Mouse (Mus musculus) layer of hippocampus, postnatal 14 days (tissue): ENCODE results near the gene Skida1. TPM values are rescaled to one million over a fixed set of nuclear protein-coding genes. Genes with fewer than 3 reads are reported as not detected.
A peak's percentile ranks its signal among the peaks of the same experiment; 100 is the strongest.
"Not testable (repeated sequence)": the region's sequence is repeated elsewhere in the genome, so short reads cannot be mapped to it uniquely, and the experiment has no call there.

Experiments
- DNase-seq, 2 experiments: peaks; one replicate each; pipeline ENCODE4 v3.0.0; 2021 to 2022; ENCODE audit warnings: low spot score in 2 of 2, mixed read lengths in 1 of 2
- long read RNA-seq, 2 experiments: library from polyadenylated mRNA; stranded (forward); transcript quantifications; one replicate each; pipeline ENCODE4 v2.0.0; 2021
- total RNA-seq, 2 experiments: library from RNA; stranded (reverse); gene quantifications; 2 replicates each; pipeline ENCODE4 v1.2.3; 2021

Skida1 gene
- total RNA-seq: 10 to 100 TPM; 15.4 to 16.8 TPM
- long read RNA-seq, experiment 1, partial matches to known transcripts: 0 of 7 reads
- long read RNA-seq, experiment 1, other reads (novel, unspliced or antisense): 7 of 7 reads
- long read RNA-seq, experiment 2, partial matches to known transcripts: 0 of 20 reads
- long read RNA-seq, experiment 2, other reads (novel, unspliced or antisense): 20 of 20 reads

DNA sequence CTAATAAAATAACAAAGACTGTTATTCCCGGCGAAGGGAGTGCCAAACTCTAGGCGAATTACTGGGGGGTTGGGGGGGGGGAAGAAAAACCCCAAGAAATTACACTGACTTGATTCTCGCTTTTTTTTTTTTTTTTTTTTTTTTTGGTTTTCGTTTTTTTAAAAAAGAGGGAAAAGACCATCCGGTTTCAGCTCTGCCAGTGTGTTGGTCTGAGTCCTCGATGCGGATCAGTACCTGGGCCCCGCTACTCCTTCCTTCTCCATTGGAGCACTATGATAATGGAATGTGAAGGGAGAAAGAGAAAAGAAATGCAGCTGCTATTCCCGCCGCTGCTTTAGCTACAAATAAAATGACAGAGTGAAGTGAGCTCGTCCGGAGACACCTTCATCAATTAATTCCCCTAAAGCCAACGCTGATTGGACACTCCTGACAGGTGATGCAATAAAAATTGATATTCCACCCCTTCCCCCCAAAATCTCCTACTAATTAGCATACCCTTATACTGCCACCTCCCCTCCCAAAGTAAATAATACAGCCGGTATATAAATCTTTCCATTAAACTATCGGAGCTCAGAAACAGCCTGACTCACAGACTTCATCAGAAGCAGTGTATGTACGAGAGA lies at the start of gene Skida1:
Gene Skida1 (minus strand): TSS at position 599 of the 623 bp plus-strand sequence.
- peak; percentile 44 to 46 for DNase-seq

DNA sequence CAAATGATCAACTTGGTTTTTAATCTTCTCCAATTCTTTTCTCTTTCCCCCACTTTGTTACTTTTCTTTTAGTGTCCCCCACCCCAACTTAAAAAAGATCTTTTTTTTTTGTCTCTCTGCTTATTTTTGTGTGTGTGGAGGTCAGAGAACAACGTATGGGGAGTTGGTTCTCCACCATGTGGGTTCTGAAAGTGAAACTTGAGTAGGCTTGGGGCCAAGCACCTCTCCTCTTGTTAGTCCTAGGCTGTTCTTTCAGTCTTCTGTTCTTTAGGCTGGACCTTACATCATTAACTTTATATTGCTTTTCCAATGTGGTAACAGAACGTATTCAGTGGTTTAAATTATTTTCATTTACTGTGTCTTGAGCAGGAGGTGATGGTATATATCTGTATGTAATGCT lies 47.0 kb upstream of the Skida1 start:
- DNase-seq: no peak

DNA sequence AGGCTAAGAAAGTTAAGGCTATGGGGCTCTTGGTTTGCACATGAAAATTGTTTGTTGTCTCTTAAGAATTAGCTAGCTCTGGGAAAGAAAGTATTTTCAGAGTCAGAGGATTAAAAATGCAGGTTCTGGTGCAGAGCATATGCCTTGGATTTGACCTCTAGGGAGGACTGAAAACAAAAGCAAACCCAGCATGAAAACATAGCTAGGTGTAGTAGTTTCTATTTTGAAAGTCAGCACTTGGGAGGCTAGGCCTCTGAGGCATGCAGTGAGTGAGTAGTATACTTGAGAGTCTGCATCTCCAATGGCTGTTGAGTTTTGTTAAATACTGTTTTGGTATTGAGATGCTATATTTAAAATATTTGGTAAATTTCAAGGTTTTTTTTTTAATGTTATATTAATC lies 45.5 kb upstream of the Skida1 start:
- no peak for DNase-seq

DNA sequence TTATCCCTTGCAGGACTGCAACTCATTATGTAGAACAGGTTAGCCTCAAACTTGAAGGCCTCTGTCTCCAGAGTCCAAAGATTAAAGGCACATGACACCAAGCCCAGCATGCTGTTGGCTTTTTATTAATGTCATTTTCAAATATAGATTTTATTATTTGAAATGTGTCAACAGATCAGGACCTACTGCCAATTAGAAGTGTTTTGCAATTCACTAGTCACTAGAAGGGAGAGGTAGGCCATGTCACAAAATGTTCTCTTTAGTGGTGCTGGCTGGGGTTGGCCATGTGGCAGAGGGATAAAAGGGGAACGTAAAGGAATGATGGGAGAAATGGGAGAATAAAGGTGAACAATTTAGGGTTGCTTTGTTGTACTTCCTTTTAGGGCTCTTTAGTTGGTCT lies 45.0 kb upstream of the Skida1 start:
- DNase-seq: no peak

DNA sequence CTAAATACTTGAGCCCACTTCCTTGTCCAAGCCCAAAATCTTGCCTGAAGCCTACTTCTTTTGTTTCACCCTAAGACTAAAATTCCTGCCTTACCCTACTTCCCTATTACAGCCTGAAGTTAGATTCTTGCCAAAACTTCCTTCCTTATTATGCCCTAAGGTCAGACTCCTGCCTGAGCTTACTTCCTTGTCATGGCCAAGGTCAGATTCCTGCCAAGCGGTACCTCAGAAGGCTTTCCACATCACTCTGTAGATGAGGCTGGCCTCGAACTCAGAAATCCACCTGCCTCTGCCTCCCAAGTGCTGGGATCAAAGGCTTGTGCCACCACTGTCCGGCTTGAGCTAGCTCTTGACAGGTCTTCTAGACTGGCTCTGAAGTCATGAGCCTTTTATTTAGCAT lies 38.8 kb upstream of the Skida1 start:
- DNase-seq: not testable (repeated sequence)

DNA sequence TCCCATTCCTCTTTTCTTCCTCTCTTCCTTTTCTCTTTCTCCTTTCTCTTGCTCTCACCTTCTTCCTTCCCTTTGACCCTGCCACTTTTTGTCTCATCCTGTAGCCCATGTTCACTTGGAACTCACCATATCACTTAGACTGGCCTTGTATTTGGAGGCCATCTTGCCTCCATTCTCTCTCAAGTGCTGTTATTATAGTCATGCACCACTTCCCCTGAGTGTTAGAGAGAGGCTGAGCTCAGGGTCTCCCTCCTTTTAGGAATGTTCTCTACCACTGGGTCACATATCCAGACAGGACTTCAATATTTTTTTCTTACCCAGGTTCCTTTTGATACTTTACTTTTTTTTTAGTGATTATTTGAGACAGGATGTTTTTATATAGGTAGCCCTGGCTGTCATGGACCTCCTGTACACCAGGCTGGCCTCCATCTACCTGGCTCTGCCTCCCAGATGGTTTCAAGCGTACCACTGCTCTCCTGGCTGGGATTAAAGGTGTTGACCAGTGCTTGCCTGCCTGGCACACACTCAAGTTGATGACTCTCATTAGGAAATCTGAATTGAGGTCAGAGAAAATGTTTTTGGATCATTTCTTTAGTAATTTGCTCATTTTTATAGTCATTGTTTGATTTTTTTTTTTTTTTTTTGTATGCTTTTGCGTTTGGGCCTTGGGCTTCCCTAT lies 31.5 kb upstream of the Skida1 start:
- no peak for DNase-seq

DNA sequence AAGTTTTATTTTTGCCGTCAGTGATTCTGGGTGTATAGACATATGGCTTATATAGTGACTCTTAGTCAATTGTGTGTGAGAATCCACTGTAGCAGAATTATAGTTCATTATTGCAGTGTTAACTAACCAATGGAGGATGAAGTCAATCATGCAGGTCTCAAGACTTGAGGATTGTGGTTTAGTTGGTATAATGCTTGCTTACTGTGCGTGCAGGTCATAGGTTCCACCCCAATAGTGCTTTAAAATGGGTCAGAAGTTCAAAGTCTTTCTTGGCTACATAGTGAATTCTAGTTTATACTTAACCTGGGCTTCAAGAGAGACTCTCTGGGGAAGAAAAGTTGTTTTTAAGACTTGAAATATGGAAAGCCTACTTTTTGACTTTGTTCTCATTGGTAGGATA lies 23.1 kb upstream of the Skida1 start:
- DNase-seq: no peak

DNA sequence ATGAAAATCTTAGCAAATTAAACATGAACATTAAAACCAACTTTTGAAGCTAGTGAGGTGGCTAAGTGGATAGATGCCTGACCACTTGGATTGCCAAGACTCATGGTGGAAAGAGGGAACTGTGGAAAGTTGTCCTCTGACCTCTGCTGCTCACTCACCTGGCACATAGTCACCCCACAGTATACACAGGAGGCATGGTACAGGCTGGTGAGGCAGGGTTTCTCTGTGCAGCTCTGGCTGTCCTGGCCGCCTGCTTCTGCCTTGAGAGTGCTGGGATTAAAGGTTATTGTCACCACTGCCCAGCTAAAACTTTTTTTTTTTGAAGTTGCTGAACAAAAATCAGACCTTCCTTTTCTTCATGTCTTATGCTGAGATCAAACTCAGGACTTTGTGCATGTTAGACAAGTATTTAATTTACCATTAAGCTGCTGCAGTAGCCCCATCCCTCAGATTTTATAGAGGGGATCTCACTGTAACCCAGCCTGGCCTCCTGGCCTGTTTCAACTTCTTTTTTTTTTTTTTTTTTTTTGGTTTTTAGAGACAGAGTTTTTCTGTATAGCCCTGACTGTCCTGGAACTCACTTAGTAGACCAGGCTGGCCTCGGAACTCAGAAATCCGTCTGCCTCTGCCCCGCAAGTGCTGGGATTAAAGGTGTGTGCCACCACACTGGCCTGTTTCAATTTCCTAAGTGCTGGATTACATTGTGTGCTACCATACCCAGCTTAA lies 19.4 kb upstream of the Skida1 start:
- DNase-seq: no peak

DNA sequence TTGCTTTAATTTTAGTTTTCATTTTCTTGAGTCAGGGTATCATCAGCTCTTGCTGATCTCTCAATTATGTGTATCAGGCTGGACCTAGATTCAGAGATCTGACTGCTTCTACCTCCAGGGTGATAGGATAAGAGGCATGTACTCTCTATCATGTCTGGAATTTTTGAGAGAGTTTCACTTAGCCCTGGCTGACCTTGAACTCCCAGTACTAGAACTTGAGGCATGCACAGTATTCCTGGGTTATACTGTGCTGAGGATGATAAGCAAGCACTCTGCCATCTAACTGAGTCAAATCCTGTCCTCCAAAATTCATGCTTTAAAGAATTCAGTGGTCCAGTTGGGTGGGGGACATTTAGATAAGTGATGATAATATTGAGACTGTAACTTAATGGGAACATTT lies 17.6 kb upstream of the Skida1 start:
- DNase-seq: no peak

DNA sequence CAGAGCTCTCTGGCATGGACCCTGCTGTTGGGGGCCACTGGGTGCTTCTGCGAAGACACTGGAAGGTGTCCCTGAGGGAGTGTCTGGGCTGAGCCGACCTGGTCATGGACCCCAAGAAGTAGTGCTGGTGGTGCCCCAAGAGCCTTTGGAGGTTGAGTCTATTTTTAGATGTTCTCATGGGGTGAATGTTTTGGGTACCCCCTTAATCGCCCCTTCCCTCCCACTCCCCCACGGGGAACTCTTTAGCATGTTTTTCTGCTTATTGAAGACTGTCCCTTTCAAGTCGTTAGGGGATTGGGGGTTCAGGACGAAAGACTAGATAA lies 16.8 kb upstream of the Skida1 start:
- no peak for DNase-seq

DNA sequence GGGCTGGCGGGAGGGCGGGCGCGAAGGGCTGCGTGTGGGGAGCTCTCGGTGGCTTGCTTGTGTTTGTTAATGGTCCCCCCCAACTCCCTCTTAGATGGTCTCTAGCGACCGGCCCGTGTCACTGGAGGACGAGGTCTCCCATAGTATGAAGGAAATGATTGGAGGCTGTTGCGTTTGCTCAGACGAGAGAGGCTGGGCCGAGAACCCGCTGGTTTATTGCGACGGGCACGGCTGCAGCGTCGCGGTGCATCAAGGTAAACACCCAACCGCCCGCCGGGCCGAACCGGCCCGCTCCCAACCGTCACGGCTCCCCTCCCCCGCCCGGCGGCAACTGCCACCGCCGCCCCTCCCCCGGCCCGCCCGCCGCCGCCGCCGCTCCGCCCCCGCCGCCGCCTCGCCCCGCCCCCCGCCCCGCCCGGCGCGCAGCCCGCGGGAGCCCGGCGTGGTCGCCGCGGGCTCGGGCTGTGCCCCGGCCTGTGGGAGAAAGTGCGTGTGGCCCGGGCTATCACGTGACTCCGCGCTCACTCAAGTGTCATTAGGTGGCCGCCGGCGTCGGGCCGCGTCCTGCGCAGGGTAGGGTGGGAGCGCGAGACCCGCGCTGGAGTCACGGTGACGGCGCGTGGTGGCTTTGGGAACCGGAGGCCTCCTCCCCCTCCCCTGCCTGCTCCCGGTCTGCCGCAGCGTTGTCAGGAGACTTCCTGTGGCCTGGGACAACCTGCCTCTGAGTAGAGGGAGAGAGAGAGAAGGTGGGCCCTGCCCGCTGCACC lies 16.3 kb upstream of the Skida1 start:
- peak; percentile 63 to 71 for DNase-seq

DNA sequence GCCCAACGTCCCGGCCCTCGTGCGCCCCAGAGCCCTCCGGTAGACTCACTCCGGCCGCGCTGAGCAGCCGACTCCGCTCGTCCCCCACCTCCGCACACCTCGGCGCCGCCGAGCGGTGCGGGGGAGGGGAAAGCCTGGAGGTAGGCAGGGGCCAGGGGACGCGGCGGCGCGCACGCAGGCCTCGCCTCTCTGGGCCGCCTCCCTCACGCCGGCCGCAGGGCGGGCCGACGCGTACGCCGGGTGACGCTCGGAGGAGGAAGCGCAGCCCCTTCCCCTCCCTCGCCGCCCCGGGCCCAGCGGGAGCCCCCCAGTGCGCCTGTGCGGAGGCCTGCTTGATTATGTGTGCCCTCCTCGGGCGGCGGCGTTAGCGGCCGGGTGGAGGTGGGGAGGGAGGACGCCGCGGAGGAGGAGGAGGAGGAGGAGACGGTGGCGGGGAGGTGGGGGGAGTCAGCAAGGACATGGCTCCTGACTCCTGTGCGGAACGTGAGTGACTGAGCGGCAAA lies 15.6 kb upstream of the Skida1 start:
- DNase-seq: peak; percentile 88 to 96

DNA sequence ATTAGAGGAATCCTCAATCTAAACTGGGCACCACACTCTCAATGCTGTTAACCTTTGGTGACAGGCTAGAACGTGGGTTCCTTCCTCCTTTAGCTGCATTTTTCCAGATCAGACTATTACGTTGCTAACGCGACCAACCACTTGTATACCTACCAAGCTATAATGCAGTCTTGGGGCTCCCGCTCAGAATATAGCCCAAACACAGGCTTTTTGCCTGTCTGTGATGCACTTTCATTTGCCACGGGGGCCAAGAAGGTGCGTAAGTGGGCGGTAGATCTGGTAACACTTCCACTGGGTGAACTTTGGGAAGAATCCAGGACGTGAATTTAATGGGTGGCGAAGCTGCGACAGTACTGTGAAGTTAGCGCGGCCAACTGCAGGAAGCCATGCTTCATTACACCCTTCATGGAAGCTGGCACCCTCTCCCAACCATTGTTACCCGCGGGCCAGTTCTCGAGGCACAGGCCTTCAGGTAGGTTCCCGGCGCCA lies 15.0 kb upstream of the Skida1 start:
- peak; percentile 72 for DNase-seq

DNA sequence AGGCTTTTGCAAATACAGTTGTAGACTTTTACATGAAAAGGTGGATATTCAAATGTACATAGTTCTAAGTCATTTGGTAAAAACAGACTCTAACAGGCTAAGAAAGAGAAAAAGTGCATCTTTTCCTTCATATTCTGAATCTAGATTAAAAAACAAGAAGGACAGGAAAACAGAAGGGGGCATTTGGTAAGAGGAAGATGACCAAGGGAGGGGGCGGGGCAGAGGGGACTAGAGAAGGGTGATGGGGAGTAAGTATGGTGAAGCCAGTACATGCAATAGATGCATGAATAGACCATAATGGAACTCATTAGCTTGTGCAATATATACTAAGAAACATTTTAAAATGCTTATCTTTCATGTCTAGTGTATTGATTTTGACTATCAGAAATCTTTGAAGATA lies 11.5 kb upstream of the Skida1 start:
- DNase-seq: no peak

DNA sequence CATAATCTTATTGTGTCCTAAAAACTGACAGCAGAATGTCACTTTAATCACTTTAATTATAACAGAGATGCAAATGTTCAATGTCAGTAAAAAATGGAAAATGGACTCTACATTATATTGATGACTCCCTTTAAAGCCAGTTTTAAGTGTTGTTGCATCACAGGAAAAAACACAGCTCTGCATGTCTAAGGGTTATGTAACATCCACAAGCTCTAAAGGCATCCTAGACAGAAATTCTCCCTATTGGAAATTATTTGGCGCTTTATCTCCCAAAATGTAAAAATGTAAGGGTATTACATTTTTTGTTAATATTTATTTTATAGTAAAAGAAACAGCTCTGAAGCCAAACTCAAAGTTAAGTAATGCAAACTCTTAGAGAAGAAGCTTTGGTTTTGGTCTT lies 11.0 kb upstream of the Skida1 start:
- DNase-seq: no peak

DNA sequence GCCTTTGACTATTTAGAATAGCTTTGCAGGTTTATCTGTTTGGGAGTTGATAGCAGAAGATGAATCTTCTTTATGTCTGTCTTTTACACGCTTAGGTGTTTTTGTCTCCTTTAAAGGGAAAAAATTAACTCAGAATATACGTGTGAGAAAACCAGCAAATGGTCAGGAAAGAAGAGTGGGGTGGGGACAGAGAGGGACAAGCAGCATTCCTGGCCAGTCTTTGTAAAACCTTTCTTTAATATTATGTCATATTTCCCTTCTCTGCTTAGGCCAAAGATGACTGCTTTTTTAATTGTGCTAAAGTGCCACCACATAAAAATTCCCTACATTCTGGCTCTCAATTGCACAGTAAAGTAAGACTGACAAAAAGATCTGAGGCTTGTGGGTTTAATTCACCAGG lies 10.2 kb upstream of the Skida1 start:
- DNase-seq: no peak

DNA sequence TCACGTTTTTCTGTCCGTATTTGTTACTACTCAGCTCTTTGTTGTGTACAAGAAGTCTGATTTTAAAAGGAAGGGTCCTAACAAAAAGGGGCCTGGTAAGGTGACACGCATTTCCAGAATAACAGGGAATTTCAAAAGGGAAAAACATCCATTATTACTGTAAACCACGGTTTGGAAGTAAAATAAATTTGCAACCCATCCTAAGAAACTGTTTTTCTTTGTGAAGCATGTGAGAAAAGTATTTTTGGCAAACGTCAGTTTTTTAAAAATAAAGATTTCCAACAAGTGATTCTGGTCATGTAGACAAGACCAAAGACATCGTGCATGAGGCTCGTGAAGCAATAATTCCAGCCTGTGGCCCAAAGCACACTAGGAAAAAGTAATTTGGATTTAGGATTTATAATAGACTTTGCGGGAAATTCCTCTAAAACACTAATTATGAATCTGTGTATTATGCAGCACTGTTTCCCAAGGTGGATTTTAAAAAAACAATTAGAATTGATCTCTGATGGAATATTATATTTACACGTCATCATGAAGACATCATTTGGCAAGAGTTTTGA lies 9.4 kb upstream of the Skida1 start:
- no peak for DNase-seq

DNA sequence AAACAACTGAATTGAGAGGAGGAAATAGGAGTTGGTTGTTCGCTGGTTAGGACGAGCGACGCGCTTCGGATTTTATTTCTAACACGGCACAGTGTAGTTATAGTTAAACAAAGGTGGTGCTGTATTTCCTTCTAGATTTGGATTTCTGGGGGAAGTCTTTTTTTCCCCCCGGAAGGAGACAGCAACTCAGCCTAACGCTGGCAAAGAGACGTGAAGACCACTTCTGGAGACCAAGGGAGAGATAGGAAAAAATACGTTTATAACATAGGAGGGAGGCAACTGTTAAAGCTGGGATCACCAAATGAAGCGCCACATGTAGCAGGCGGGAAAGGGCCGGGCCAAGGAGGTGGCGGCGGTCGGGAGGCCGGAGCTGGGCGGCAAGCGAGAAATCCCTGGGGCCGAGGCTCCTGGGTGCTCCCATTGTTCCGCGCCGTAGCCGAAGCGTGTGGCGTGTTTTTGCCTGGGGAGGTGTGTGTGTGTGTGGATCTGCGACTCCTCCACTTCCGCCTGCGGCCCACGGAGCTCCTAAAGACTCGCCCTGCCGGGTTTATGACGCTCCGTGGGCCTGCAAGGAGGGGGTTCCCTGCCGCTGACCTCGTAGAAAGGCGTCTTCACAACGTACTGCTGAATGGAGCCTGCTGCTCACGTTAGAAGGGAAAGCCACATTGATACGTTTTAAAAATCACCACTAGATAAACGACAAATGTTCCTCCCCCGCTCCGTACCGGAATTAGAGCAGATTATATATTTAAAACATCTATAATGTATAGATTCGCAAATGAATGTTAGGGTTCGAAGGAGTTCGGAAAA lies 8.7 kb upstream of the Skida1 start:
- peak; percentile 58 to 73 for DNase-seq

DNA sequence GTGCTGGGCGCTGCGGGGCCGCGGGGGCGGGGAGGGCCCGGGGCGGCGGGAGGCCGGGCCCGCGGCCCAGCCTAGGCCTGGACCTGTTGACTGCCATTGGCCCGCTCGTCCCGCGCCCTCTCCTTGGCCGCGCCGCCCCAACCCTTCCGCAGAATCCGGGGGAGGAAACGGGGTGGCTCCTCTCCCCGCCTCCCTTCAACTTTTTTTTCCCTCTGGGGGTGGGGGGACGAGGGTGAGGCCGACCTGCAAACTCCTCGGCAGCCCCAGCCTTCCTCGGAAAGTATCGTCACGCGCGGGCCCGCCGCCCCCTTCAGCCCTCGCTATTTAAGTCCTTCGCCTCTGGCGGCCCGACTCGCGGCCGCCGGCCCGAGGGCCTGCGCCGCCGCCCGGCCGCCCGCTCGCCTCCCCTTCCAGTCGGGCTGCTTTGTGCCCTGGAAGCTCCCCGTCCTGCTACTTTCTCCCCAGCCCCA lies 8.0 kb upstream of the Skida1 start:
- peak; percentile 82 to 92 for DNase-seq
